Mouse (Mus musculus) R1 (cell line): ENCODE results near the gene Sh3bgrl.

ENCODE experiments used
- DNase-seq: peaks from one replicate; pipeline ENCODE4 v3.0.0-alpha.2; 2018; ENCODE audit warnings: low read depth, low spot score

Sh3bgrl gene

GRCm38 (mm10) chrX:109238163-109238562 is 143.0 kb downstream of the Sh3bgrl start:
- no peak for DNase-seq
